Mouse (Mus musculus): ENCODE results near the gene 9930111J21Rik2.

GRCm38 (mm10) chr11:49091171-49091570, 40.1 kb upstream of the 9930111J21Rik2 start:
- TF ChIP-seq CTCF (IDR thresholded peaks at IDR 0.05; ENCODE audit: insufficient read depth, low read length) = no peak
- TF ChIP-seq POLR2A (IDR thresholded peaks at IDR 0.05; ENCODE audit: borderline replicate concordance, extremely low read depth, low read depth, low read length) = no peak

Measured in lung, adult 2 months (tissue).